Mouse (Mus musculus) heart, postnatal 10 days (tissue): Measurements from ENCODE around the gene Tas2r117. TPM values are rescaled to one million over a fixed set of nuclear protein-coding genes. Genes with fewer than 3 reads are reported as not detected.

Experiments
- DNase-seq, 2 experiments: peaks; one replicate each; pipeline ENCODE4 v3.0.0; 2021
- intact Hi-C: fragments of 180-260 bp; cut with DNase I; formaldehyde crosslinking; loops from one replicate; pipeline ENCODE4 v1.15.1; 2025
- total RNA-seq, 2 experiments: library from RNA; stranded (reverse); gene quantifications; 2 replicates each; pipeline ENCODE4 v1.2.3; 2021

Gene Tas2r117
- not detected for total RNA-seq

DNA sequence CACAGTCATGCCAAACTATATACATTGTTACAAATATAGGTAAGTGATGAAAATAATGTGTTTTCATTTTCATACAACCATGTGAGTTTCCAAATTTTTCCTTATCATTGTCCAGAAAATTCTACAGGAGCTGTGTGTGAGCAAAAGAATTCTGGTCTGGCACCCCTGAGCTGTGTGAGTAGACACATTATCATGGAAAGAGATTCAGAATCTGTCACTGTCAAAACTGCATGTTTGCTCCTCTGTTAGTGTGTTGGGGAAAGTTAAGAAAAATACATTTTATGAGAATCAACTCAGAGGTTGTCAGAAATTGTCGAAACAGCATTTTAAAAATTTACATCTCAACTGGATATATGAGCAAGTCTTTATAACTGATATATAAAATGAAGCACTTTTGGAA is at the start of gene Tas2r117:
TSS of gene Tas2r117 (plus strand) at position 301 of the 400 bp plus-strand sequence.
- intact Hi-C loops = loop anchor here (10.0 kb wide), 1 partner anchor 152 kb away; the partner anchor contains the start of genes Tas2r129 and Tas2r131
- no peak for DNase-seq

DNA sequence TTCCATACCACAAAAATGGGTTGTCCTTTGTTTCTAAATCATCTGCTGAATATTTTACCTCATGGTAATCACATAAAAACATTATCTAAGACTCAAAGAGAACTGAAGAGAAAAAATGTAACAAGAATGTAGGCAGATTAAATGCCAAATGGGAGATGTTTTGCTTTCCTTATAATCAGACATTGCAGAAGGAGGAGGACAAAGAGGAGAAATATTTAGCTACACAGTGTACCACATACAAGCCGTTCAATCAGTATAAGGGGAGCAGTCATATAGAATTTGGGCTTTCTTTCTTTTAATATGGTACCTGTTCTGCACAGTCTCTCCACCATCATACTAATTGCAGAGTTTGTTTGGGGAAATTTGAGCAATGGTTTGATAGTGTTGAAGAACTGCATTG is 48.2 kb upstream of the Tas2r117 start, which contains the start of gene Tas2r124:
TSS of gene Tas2r124 (plus strand) at position 301 of the 400 bp plus-strand sequence.
- DNase-seq = no peak
- intact Hi-C loops = no loop called here

DNA sequence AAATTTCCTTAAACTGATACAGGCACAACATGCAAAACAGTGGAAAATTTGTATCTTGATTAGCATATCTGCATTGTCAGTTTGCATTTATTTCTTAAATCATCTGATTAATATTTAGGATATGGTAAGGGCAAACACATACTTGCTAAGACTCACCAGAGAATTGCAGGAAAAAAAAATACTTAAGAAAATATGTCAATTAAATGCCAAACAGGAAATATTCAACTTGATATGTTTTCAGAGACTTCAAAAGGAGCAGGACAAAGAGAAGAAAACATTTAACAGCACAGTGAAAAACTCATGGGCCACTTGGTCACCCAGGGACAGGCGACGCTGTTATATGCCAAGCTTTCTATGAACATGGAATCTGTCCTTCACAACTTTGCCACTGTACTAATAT is 40.8 kb upstream of the Tas2r117 start, which contains the start of gene Tas2r102:
TSS of gene Tas2r102 (plus strand) at position 301 of the 400 bp plus-strand sequence.
- DNase-seq = no peak
- intact Hi-C loops = no loop called here

DNA sequence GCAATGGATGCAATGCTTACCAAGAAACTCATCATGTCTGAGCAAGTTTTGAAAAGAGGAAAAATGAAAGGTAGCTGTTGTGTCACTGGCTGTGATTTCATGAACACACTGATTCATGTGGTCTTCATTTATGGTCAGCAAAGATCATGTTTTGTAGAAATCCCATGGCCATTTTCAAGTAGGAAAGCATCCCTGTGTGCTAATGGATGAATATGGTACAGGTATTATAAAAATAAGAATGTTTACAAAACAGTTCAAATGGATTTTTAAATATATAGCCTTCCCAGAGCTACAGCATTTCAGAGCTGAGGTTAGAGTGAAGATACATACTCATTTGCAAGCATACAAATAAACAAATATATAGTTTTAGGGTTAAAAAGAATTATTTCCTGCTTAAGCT is 24.6 kb upstream of the Tas2r117 start, which contains the start of gene Tas2r136:
TSS of gene Tas2r136 (minus strand) at position 101 of the 400 bp plus-strand sequence.
- intact Hi-C loops = no loop called here
- no peak for DNase-seq

DNA sequence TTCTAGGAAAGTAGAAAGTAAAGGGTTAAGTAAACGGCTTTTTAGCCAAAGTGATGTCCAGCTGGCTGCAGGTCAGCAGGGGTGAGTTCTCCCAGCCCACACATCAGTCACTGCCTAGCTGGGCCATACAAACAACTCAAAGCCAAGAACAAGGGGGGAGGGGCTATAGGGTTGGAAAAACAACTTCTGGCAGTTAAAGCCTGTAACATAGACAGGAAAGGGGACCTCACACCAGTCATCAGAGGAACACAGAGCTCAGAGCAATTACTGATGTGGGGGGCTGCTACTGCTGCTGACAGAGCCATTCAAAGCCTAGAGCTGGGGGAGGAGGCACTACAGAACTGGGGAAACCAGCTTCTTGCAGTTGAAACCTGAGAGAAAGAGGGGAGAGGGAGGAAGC is 7.2 kb upstream of the Tas2r117 start:
- intact Hi-C loops = loop anchor here (10.0 kb wide), 2 partner anchors 49 to 189 kb away; partner anchors contain the start of genes Tas2r109 and Tas2r123
- no peak for DNase-seq

DNA sequence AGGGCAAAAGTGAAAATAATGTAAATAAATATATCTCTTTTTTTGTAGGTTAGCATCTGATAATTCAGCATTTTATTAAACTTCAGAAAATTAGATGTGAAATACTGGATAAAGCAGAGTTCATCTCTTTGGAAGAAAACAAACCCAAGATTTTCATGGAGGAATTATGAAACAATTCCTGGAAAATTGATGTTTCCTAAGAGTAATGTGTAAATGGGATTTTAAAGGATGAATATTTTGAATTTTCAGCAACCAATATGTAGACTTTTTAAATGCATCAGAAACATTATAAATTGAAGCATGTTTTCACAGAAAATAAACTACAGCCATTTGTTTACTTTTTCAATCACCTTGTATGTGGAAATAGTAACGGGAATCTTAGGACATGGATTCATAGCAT is 44.2 kb downstream of the Tas2r117 start, which contains the start of gene Tas2r123:
TSS of gene Tas2r123 (plus strand) at position 301 of the 400 bp plus-strand sequence.
- intact Hi-C loops = loop anchor here (10.0 kb wide), 1 partner anchor 52 kb away; no protein-coding TSS in a partner anchor
- DNase-seq = no peak

Other genes with a start within 250 kb of the Tas2r117 start
- not detected for gene Prh1, start 233.0 kb upstream of the Tas2r117 start, total RNA-seq
- not detected for gene Prp2, start 206.9 kb upstream of the Tas2r117 start, total RNA-seq
- gene A630073D07Rik, start 151.3 kb upstream of the Tas2r117 start, total RNA-seq = not detected
- gene Tas2r120, start 145.9 kb upstream of the Tas2r117 start, total RNA-seq = not detected
- not detected for gene Tas2r121, start 101.8 kb upstream of the Tas2r117 start, total RNA-seq
- not detected for gene Tas2r122, start 90.9 kb upstream of the Tas2r117 start, total RNA-seq
- gene Tas2r115, start 64.8 kb upstream of the Tas2r117 start, total RNA-seq = not detected
- gene Tas2r124, start 48.1 kb upstream of the Tas2r117 start, total RNA-seq = not detected
- gene Tas2r102, start 40.7 kb upstream of the Tas2r117 start, total RNA-seq = not detected
- not detected for gene Tas2r136, start 24.7 kb upstream of the Tas2r117 start, total RNA-seq
- gene Tas2r123, start 44.3 kb downstream of the Tas2r117 start, total RNA-seq = not detected
- not detected for gene Tas2r116, start 52.6 kb downstream of the Tas2r117 start, total RNA-seq
- not detected for gene Tas2r110, start 65.2 kb downstream of the Tas2r117 start, total RNA-seq
- not detected for gene Tas2r113, start 90.2 kb downstream of the Tas2r117 start, total RNA-seq
- not detected for gene Tas2r125, start 106.8 kb downstream of the Tas2r117 start, total RNA-seq
- gene Tas2r129, start 148.3 kb downstream of the Tas2r117 start, total RNA-seq = not detected
- gene Tas2r131, start 155.1 kb downstream of the Tas2r117 start, total RNA-seq = not detected
- not detected for gene Tas2r109, start 178.1 kb downstream of the Tas2r117 start, total RNA-seq
- gene Tas2r103, start 234.3 kb downstream of the Tas2r117 start, total RNA-seq = not detected